Mouse (Mus musculus): ENCODE measurements around the gene Tmtc1. TPM values are rescaled to one million over a fixed set of nuclear protein-coding genes. Genes with fewer than 3 reads are reported as not detected.

Tmtc1 gene
- polyA plus RNA-seq (2014; fragmentation: Nextera tagmentation; extraction: Ambion mirVana) = 0.81 and 1.3 TPM in 2 replicates

GRCm38 (mm10) chr6:148443726-148444701 lies at the start of gene Tmtc1:
TSS of gene Tmtc1 (minus strand) at chr6:148444389.
- Histone ChIP-seq H3K36me3 (replicated peaks; ENCODE audit: control insufficient read depth, insufficient read depth, low read depth, low read length) (no peaks in the 10 kb centered on the region), H3K4me1 (ENCODE audit: control insufficient read depth, insufficient read depth, low read length) (no peaks in the 10 kb centered on the region; the same call in 1 of the 2 replicates), H3K9ac (replicated peaks; ENCODE audit: low read length) (peak within 1 kb of the TSS; percentile 72), H3K4me3 (ENCODE audit: low read depth, low read length) (peak within 1 kb of the TSS; percentile 76), H3K27me3 (ENCODE audit: control insufficient read depth, insufficient read depth, low read length) (peaks cover 12% of the 10 kb centered on the region), H3K4me2 (ENCODE audit: low read depth, low read length) (peak within 1 kb of the TSS; percentile 76), H3K9me3 (replicated peaks; ENCODE audit: control insufficient read depth, low read length) (no peaks in the 10 kb centered on the region), H3K27ac (replicated peaks; ENCODE audit: low read depth, low read length) (no peak within 1 kb of the TSS)
- DNase-seq (ENCODE audit: low spot score) = peak; percentile 72
- WGBS = under 1% methylated on average over 98 of the region's 99 CpGs
- ATAC-seq (replicated peaks; ENCODE audit: insufficient number of reproducible peaks, low FRiP score, low TSS enrichment, low read depth) = peak; percentile 72

GRCm38 (mm10) chr6:148491849-148492248 lies 47.7 kb upstream of the Tmtc1 start:
- no peak overlapping the region for H3K4me2 ChIP-seq (ENCODE audit: low read depth, low read length)
- H3K27me3 ChIP-seq (ENCODE audit: control insufficient read depth, insufficient read depth, low read length) = no peaks in the 10 kb centered on the region
- 88% methylated on average over 5 of the region's 5 CpGs for WGBS
- H3K27ac ChIP-seq (replicated peaks; ENCODE audit: low read depth, low read length) = no peak overlapping the region
- H3K9ac ChIP-seq (replicated peaks; ENCODE audit: low read length) = no peak overlapping the region
- no peak overlapping the region for H3K4me3 ChIP-seq (ENCODE audit: low read depth, low read length)
- H3K36me3 ChIP-seq (replicated peaks; ENCODE audit: control insufficient read depth, insufficient read depth, low read depth, low read length) = no peaks in the 10 kb centered on the region
- H3K4me1 ChIP-seq (ENCODE audit: control insufficient read depth, insufficient read depth, low read length) = no peaks in the 10 kb centered on the region
- ATAC-seq (replicated peaks; ENCODE audit: insufficient number of reproducible peaks, low FRiP score, low TSS enrichment, low read depth) (no peak), DNase-seq (ENCODE audit: low spot score) (no peak)
- H3K9me3 ChIP-seq (replicated peaks; ENCODE audit: control insufficient read depth, low read length) = no peaks in the 10 kb centered on the region

- peak; percentile 39 for DNase-seq (ENCODE audit: low spot score)
- 69% methylated on average over 3 of the region's 3 CpGs for WGBS
- Histone ChIP-seq H3K27ac (replicated peaks; ENCODE audit: low read depth, low read length) (no peak overlapping the region), H3K4me1 (ENCODE audit: control insufficient read depth, insufficient read depth, low read length) (no peaks in the 10 kb centered on the region), H3K9me3 (replicated peaks; ENCODE audit: control insufficient read depth, low read length) (no peaks in the 10 kb centered on the region), H3K36me3 (replicated peaks; ENCODE audit: control insufficient read depth, insufficient read depth, low read depth, low read length) (no peaks in the 10 kb centered on the region), H3K27me3 (ENCODE audit: control insufficient read depth, insufficient read depth, low read length) (no peaks in the 10 kb centered on the region), H3K9ac (replicated peaks; ENCODE audit: low read length) (no peak overlapping the region), H3K4me3 (ENCODE audit: low read depth, low read length) (no peak overlapping the region), H3K4me2 (ENCODE audit: low read depth, low read length) (no peak overlapping the region)
- ATAC-seq (replicated peaks; ENCODE audit: insufficient number of reproducible peaks, low FRiP score, low TSS enrichment, low read depth) = peak; percentile 65; the same call in 1 of the 2 replicates
Measured at GRCm38 (mm10) chr6:148486756-148487155, 42.6 kb upstream of the Tmtc1 start.

- no peaks in the 10 kb centered on the region for H3K27me3 ChIP-seq (ENCODE audit: control insufficient read depth, insufficient read depth, low read length)
- no peaks in the 10 kb centered on the region for H3K4me1 ChIP-seq (ENCODE audit: control insufficient read depth, insufficient read depth, low read length)
- ATAC-seq (replicated peaks; ENCODE audit: insufficient number of reproducible peaks, low FRiP score, low TSS enrichment, low read depth) (no peak), DNase-seq (ENCODE audit: low spot score) (no peak)
- H3K9me3 ChIP-seq (replicated peaks; ENCODE audit: control insufficient read depth, low read length) = no peaks in the 10 kb centered on the region
- no peak overlapping the region for H3K4me3 ChIP-seq (ENCODE audit: low read depth, low read length)
- H3K36me3 ChIP-seq (replicated peaks; ENCODE audit: control insufficient read depth, insufficient read depth, low read depth, low read length) = no peaks in the 10 kb centered on the region
- H3K4me2 ChIP-seq (ENCODE audit: low read depth, low read length) = no peak overlapping the region
- H3K9ac ChIP-seq (replicated peaks; ENCODE audit: low read length) = no peak overlapping the region
- no peak overlapping the region for H3K27ac ChIP-seq (replicated peaks; ENCODE audit: low read depth, low read length)
Measured at GRCm38 (mm10) chr6:148481894-148482293, 37.7 kb upstream of the Tmtc1 start.

- Histone ChIP-seq H3K36me3 (replicated peaks; ENCODE audit: control insufficient read depth, insufficient read depth, low read depth, low read length) (no peaks in the 10 kb centered on the region), H3K9ac (replicated peaks; ENCODE audit: low read length) (no peak overlapping the region), H3K4me3 (ENCODE audit: low read depth, low read length) (no peak overlapping the region), H3K27ac (replicated peaks; ENCODE audit: low read depth, low read length) (no peak overlapping the region), H3K4me1 (ENCODE audit: control insufficient read depth, insufficient read depth, low read length) (no peaks in the 10 kb centered on the region), H3K27me3 (ENCODE audit: control insufficient read depth, insufficient read depth, low read length) (no peaks in the 10 kb centered on the region), H3K9me3 (replicated peaks; ENCODE audit: control insufficient read depth, low read length) (no peaks in the 10 kb centered on the region), H3K4me2 (ENCODE audit: low read depth, low read length) (no peak overlapping the region)
- 52% methylated on average over 2 of the region's 2 CpGs for WGBS
- ATAC-seq (replicated peaks; ENCODE audit: insufficient number of reproducible peaks, low FRiP score, low TSS enrichment, low read depth) (peak; percentile 73; the same call in 1 of the 2 replicates), DNase-seq (ENCODE audit: low spot score) (no peak)
Measured at GRCm38 (mm10) chr6:148479671-148480237, 35.6 kb upstream of the Tmtc1 start.

GRCm38 (mm10) chr6:148478350-148478749 lies 34.2 kb upstream of the Tmtc1 start:
- Histone ChIP-seq H3K4me1 (ENCODE audit: control insufficient read depth, insufficient read depth, low read length) (no peaks in the 10 kb centered on the region), H3K36me3 (replicated peaks; ENCODE audit: control insufficient read depth, insufficient read depth, low read depth, low read length) (no peaks in the 10 kb centered on the region), H3K9ac (replicated peaks; ENCODE audit: low read length) (no peak overlapping the region), H3K4me2 (ENCODE audit: low read depth, low read length) (no peak overlapping the region), H3K9me3 (replicated peaks; ENCODE audit: control insufficient read depth, low read length) (no peaks in the 10 kb centered on the region), H3K27me3 (ENCODE audit: control insufficient read depth, insufficient read depth, low read length) (no peaks in the 10 kb centered on the region), H3K4me3 (ENCODE audit: low read depth, low read length) (no peak overlapping the region), H3K27ac (replicated peaks; ENCODE audit: low read depth, low read length) (no peak overlapping the region)
- ATAC-seq (replicated peaks; ENCODE audit: insufficient number of reproducible peaks, low FRiP score, low TSS enrichment, low read depth) (no peak), DNase-seq (ENCODE audit: low spot score) (no peak)
- 89% methylated on average over 6 of the region's 6 CpGs for WGBS

- Histone ChIP-seq H3K27me3 (ENCODE audit: control insufficient read depth, insufficient read depth, low read length) (no peaks in the 10 kb centered on the region), H3K4me3 (ENCODE audit: low read depth, low read length) (no peak overlapping the region), H3K4me1 (ENCODE audit: control insufficient read depth, insufficient read depth, low read length) (no peaks in the 10 kb centered on the region), H3K9ac (replicated peaks; ENCODE audit: low read length) (no peak overlapping the region), H3K27ac (replicated peaks; ENCODE audit: low read depth, low read length) (no peak overlapping the region), H3K9me3 (replicated peaks; ENCODE audit: control insufficient read depth, low read length) (no peaks in the 10 kb centered on the region), H3K36me3 (replicated peaks; ENCODE audit: control insufficient read depth, insufficient read depth, low read depth, low read length) (no peaks in the 10 kb centered on the region), H3K4me2 (ENCODE audit: low read depth, low read length) (no peak overlapping the region)
- ATAC-seq (replicated peaks; ENCODE audit: insufficient number of reproducible peaks, low FRiP score, low TSS enrichment, low read depth) = no peak
- no peak for DNase-seq (ENCODE audit: low spot score)
- WGBS = 95% methylated on average over 3 of the region's 3 CpGs
Measured at GRCm38 (mm10) chr6:148472289-148472688, 28.1 kb upstream of the Tmtc1 start.

GRCm38 (mm10) chr6:148467924-148468389 lies 23.8 kb upstream of the Tmtc1 start:
- H3K4me1 ChIP-seq (ENCODE audit: control insufficient read depth, insufficient read depth, low read length) = no peaks in the 10 kb centered on the region
- ATAC-seq (replicated peaks; ENCODE audit: insufficient number of reproducible peaks, low FRiP score, low TSS enrichment, low read depth) (peak; percentile 66; the same call in 1 of the 2 replicates), DNase-seq (ENCODE audit: low spot score) (no peak)
- H3K4me2 ChIP-seq (ENCODE audit: low read depth, low read length) = no peak overlapping the region
- no peak overlapping the region for H3K4me3 ChIP-seq (ENCODE audit: low read depth, low read length)
- 50% methylated on average over 2 of the region's 2 CpGs for WGBS
- H3K27me3 ChIP-seq (ENCODE audit: control insufficient read depth, insufficient read depth, low read length) = no peaks in the 10 kb centered on the region
- H3K9me3 ChIP-seq (replicated peaks; ENCODE audit: control insufficient read depth, low read length) = no peaks in the 10 kb centered on the region
- no peaks in the 10 kb centered on the region for H3K36me3 ChIP-seq (replicated peaks; ENCODE audit: control insufficient read depth, insufficient read depth, low read depth, low read length)
- H3K27ac ChIP-seq (replicated peaks; ENCODE audit: low read depth, low read length) = no peak overlapping the region
- no peak overlapping the region for H3K9ac ChIP-seq (replicated peaks; ENCODE audit: low read length)
